Mouse (Mus musculus) MEL (cell line): ENCODE measurements around the gene Snx32. TPM values are rescaled to one million over a fixed set of nuclear protein-coding genes. Genes with fewer than 3 reads are reported as not detected.

Experiments
- DNase-seq: peaks from one replicate; pipeline ENCODE4 v3.0.0; 2011; ENCODE audit warnings: low read depth, low spot score
- H3K27ac ChIP-seq: 2 replicates; pipeline ENCODE4 v1.5.1; 2012; ENCODE audit warnings: low read depth, mild to moderate bottlenecking, control low read depth, low read length, moderate library complexity; ENCODE audit not compliant: control insufficient read depth
- H3K27me3 ChIP-seq, 2 experiments: fragments of 150-350 bp in 1 of 2; sonication (generic) in 1 of 2; 2 replicates each; pipeline ENCODE4 v1.6.1; 2012; ENCODE audit warnings: low read length in 2 of 2, mild to moderate bottlenecking in 2 of 2, improper control_type of control experiment in 1 of 2, moderate library complexity in 1 of 2; ENCODE audit not compliant: insufficient read depth in 2 of 2, control insufficient read depth in 1 of 2
- H3K36me3 ChIP-seq, 2 experiments: 2 replicates each; pipeline ENCODE4 v1.6.1; 2012 to 2014; ENCODE audit warnings: low read length in 2 of 2, improper control_type of control experiment in 1 of 2, inconsistent platforms in 1 of 2, mild to moderate bottlenecking in 1 of 2; ENCODE audit not compliant: insufficient read depth in 2 of 2, control insufficient read depth in 1 of 2
- H3K4me1 ChIP-seq, 2 experiments: fragments of 150-350 bp in 1 of 2; sonication (generic) in 1 of 2; 2 replicates each; pipeline ENCODE4 v1.6.1; 2012; ENCODE audit warnings: low read length in 2 of 2, improper control_type of control experiment in 1 of 2, mild to moderate bottlenecking in 1 of 2; ENCODE audit not compliant: insufficient read depth in 2 of 2, control insufficient read depth in 1 of 2
- H3K4me3 ChIP-seq, 2 experiments: fragments of 150-350 bp in 1 of 2; sonication (generic) in 1 of 2; 2 replicates each; pipeline ENCODE4 v1.5.1; 2012; ENCODE audit warnings: low read depth in 2 of 2, low read length in 2 of 2, mild to moderate bottlenecking in 2 of 2, moderate library complexity in 2 of 2, control low read depth in 1 of 2, improper control_type of control experiment in 1 of 2; ENCODE audit not compliant: control insufficient read depth in 1 of 2, insufficient read depth in 1 of 2
- H3K79me2 ChIP-seq: 2 replicates; pipeline ENCODE4 v1.6.1; 2012; ENCODE audit warnings: mild to moderate bottlenecking, low read length, moderate library complexity; ENCODE audit not compliant: control insufficient read depth, poor library complexity, insufficient read depth
- H3K9ac ChIP-seq: 2 replicates; pipeline ENCODE4 v1.6.1; 2012; ENCODE audit warnings: low read depth, mild to moderate bottlenecking, control low read depth, low read length, moderate library complexity; ENCODE audit not compliant: control insufficient read depth, poor library complexity, severe bottlenecking
- H3K9me3 ChIP-seq: fragments of 150-350 bp; sonication (generic); replicated peaks from 2 replicates; pipeline ENCODE4 v1.6.1; 2012; ENCODE audit warnings: mild to moderate bottlenecking, low read length, improper control_type of control experiment, moderate library complexity; ENCODE audit not compliant: insufficient read depth
- BHLHE40 ChIP-seq: IDR thresholded peaks from 2 replicates; pipeline ENCODE4 v1.6.1; 2012; ENCODE audit warnings: low read depth, mild to moderate bottlenecking, inconsistent platforms, low read length, improper control_type of control experiment, borderline replicate concordance
- CHD2 ChIP-seq: IDR thresholded peaks from 2 replicates; pipeline ENCODE4 v1.6.1; 2011; ENCODE audit warnings: low read length, improper control_type of control experiment
- CTCF ChIP-seq, 3 experiments: IDR thresholded peaks in 2 of 3; conservative IDR thresholded peaks in 1 of 3; 2 replicates each; pipeline ENCODE4 v1.5.1; 2011 to 2012; ENCODE audit warnings: low read length in 3 of 3, low read depth in 2 of 3, mild to moderate bottlenecking in 2 of 3, improper control_type of control experiment in 1 of 3, inconsistent platforms in 1 of 3, mixed read lengths in 1 of 3, moderate library complexity in 1 of 3; ENCODE audit not compliant: control insufficient read depth in 1 of 3, insufficient read depth in 1 of 3, poor library complexity in 1 of 3, severe bottlenecking in 1 of 3
- ELF1 ChIP-seq: IDR thresholded peaks from 2 replicates; pipeline ENCODE4 v1.6.1; 2014; ENCODE audit warnings: low read depth, mild to moderate bottlenecking, inconsistent platforms, low read length, improper control_type of control experiment, moderate library complexity
- HCFC1 ChIP-seq: IDR thresholded peaks from 2 replicates; pipeline ENCODE4 v1.6.1; 2012; ENCODE audit warnings: low read depth, mild to moderate bottlenecking, inconsistent platforms, low read length, improper control_type of control experiment, moderate library complexity
- KAT2A ChIP-seq: conservative IDR thresholded peaks from 2 replicates; pipeline ENCODE4 v1.6.1; 2012; ENCODE audit warnings: low read depth, low read length, improper control_type of control experiment, inconsistent platforms
- MAFK ChIP-seq: IDR thresholded peaks from 2 replicates; pipeline ENCODE4 v1.6.1; 2011; ENCODE audit warnings: low read depth, mild to moderate bottlenecking, low read length, improper control_type of control experiment, borderline replicate concordance
- MAX ChIP-seq: IDR thresholded peaks from 2 replicates; pipeline ENCODE4 v1.6.1; 2011; ENCODE audit warnings: low read length, improper control_type of control experiment
- MEF2A ChIP-seq: IDR thresholded peaks from 2 replicates; pipeline ENCODE4 v1.6.1; 2014; ENCODE audit warnings: low read depth, mild to moderate bottlenecking, inconsistent platforms, low read length, improper control_type of control experiment; ENCODE audit not compliant: poor library complexity, insufficient replicate concordance, severe bottlenecking; ENCODE audit errors: extremely low read depth
- MXI1 ChIP-seq: IDR thresholded peaks from 2 replicates; pipeline ENCODE4 v1.6.1; 2011; ENCODE audit warnings: mild to moderate bottlenecking, low read depth, low read length, improper control_type of control experiment
- MYC ChIP-seq: IDR thresholded peaks from 2 replicates; pipeline ENCODE4 v1.6.1; 2011; ENCODE audit warnings: low read depth, mild to moderate bottlenecking, low read length, improper control_type of control experiment, moderate library complexity
- NELFE ChIP-seq: IDR thresholded peaks from 2 replicates; pipeline ENCODE4 v1.6.1; 2011; ENCODE audit warnings: low read depth, low read length, improper control_type of control experiment
- POLR2A ChIP-seq, 2 experiments: IDR thresholded peaks; 2 replicates each; pipeline ENCODE4 v1.6.1; 2011 to 2012; ENCODE audit warnings: low read length in 2 of 2, mild to moderate bottlenecking in 2 of 2, control low read depth in 1 of 2, improper control_type of control experiment in 1 of 2, low read depth in 1 of 2, moderate library complexity in 1 of 2; ENCODE audit not compliant: control insufficient read depth in 1 of 2, insufficient read depth in 1 of 2, poor library complexity in 1 of 2
- POLR2AphosphoS2 ChIP-seq: IDR thresholded peaks from 2 replicates; pipeline ENCODE4 v1.6.1; 2011; ENCODE audit warnings: low read length, improper control_type of control experiment
- RAD21 ChIP-seq: IDR thresholded peaks from 2 replicates; pipeline ENCODE4 v1.6.1; 2011; ENCODE audit warnings: mild to moderate bottlenecking, low read depth, low read length, improper control_type of control experiment
- RCOR1 ChIP-seq: IDR thresholded peaks from 2 replicates; pipeline ENCODE4 v1.6.1; 2012; ENCODE audit warnings: low read depth, mild to moderate bottlenecking, inconsistent platforms, low read length, improper control_type of control experiment
- SIN3A ChIP-seq: IDR thresholded peaks from 2 replicates; pipeline ENCODE4 v1.6.1; 2012; ENCODE audit warnings: low read length, improper control_type of control experiment, inconsistent platforms
- TBP ChIP-seq: IDR thresholded peaks from 2 replicates; pipeline ENCODE4 v1.8.0; 2011; ENCODE audit warnings: low read depth, low read length, improper control_type of control experiment
- TCF12 ChIP-seq: IDR thresholded peaks from 2 replicates; pipeline ENCODE4 v1.6.1; 2014; ENCODE audit warnings: low read depth, mild to moderate bottlenecking, inconsistent platforms, low read length, improper control_type of control experiment, moderate library complexity
- UBTF ChIP-seq: IDR thresholded peaks from 2 replicates; pipeline ENCODE4 v1.6.1; 2012; ENCODE audit warnings: low read depth, mild to moderate bottlenecking, inconsistent platforms, low read length, improper control_type of control experiment, moderate library complexity, borderline replicate concordance; ENCODE audit not compliant: insufficient read depth
- USF1 ChIP-seq: IDR thresholded peaks from 2 replicates; pipeline ENCODE4 v1.6.1; 2014; ENCODE audit warnings: low read depth, mild to moderate bottlenecking, inconsistent platforms, low read length, improper control_type of control experiment, moderate library complexity
- USF2 ChIP-seq, 2 experiments: IDR thresholded peaks; 2 replicates each; pipeline ENCODE4 v1.6.1; 2011 to 2012; ENCODE audit warnings: improper control_type of control experiment in 2 of 2, low read length in 2 of 2, borderline replicate concordance in 1 of 2, inconsistent platforms in 1 of 2, low read depth in 1 of 2, mild to moderate bottlenecking in 1 of 2; ENCODE audit not compliant: insufficient read depth in 1 of 2
- ZC3H11A ChIP-seq: IDR thresholded peaks from 2 replicates; pipeline ENCODE4 v1.6.1; 2012; ENCODE audit warnings: low read depth, mild to moderate bottlenecking, inconsistent platforms, low read length, improper control_type of control experiment
- ZKSCAN1 ChIP-seq: IDR thresholded peaks from 2 replicates; pipeline ENCODE4 v1.6.1; 2012; ENCODE audit warnings: low read depth, mild to moderate bottlenecking, inconsistent platforms, low read length, improper control_type of control experiment, moderate library complexity
- ZMIZ1 ChIP-seq: IDR thresholded peaks from 2 replicates; pipeline ENCODE4 v1.6.1; 2012; ENCODE audit warnings: low read depth, mild to moderate bottlenecking, inconsistent platforms, low read length, improper control_type of control experiment, moderate library complexity
- ZNF384 ChIP-seq: IDR thresholded peaks from 2 replicates; pipeline ENCODE4 v1.6.1; 2012; ENCODE audit warnings: low read depth, mild to moderate bottlenecking, inconsistent platforms, low read length, improper control_type of control experiment
- polyA plus RNA-seq, 2 experiments: library from polyadenylated mRNA; stranded (reverse) in 1 of 2; unstranded in 1 of 2; fragments of >175 nt in 1 of 2; fragments of >200 nt in 1 of 2; gene quantifications; 2 replicates each; pipeline versions ENCODE4 v1.2.1 to v1.2.4; 2012; ENCODE audit warnings: low replicate concordance in 2 of 2, low read depth in 1 of 2; ENCODE audit not compliant: insufficient read length in 2 of 2, insufficient read depth in 1 of 2, missing spikeins in 1 of 2
- total RNA-seq: library from RNA; depleted of rRNA; stranded (reverse); fragments of 300-350 nt; gene quantifications from 2 replicates; pipeline ENCODE4 v1.2.3, GENCODE M21; 2012

The Snx32 gene
- total and polyA plus RNA-seq, 3 experiments, result 1.3 to 2.6 TPM; not detected in 1

GRCm38 (mm10) chr19:5461411-5461810, 48.9 kb downstream of the Snx32 start:
- peak overlapping the region; percentile 89; the same call in 1 of the 2 replicates for H3K9ac ChIP-seq
- H3K4me1 ChIP-seq, result peaks cover 0 to 22% of the 10 kb centered on the region in 2 experiments
- peak overlapping the region; percentile 95 to 99; a peak in 2 of 4 replicates for H3K4me3 ChIP-seq
- H3K27me3 ChIP-seq, result no peaks in the 10 kb centered on the region
- H3K36me3 ChIP-seq, result peaks cover 0 to 3% of the 10 kb centered on the region in 2 experiments; a peak in 2 of 4 replicates
- DNase-seq, result no peak
- TF ChIP-seq ZNF384 (no peak), SIN3A (no peak), USF1 (no peak), UBTF (no peak), RCOR1 (no peak), CHD2 (no peak), USF2 (IDR thresholded peaks at IDR 0.05; ENCODE audit: borderline replicate concordance in 1 of 2, insufficient read depth in 1 of 2, low read depth in 1 of 2, low read length in 2 of 2) (no peak), POLR2A (IDR thresholded peaks at IDR 0.05; ENCODE audit: control insufficient read depth in 1 of 2, insufficient read depth in 1 of 2, low read depth in 1 of 2, low read length in 2 of 2, poor library complexity in 1 of 2) (no peak), BHLHE40 (no peak), MAX (no peak), ELF1 (no peak), MEF2A (no peak), MAFK (no peak), ZKSCAN1 (no peak), HCFC1 (no peak)
- no peaks in the 10 kb centered on the region for H3K9me3 ChIP-seq
- no peak overlapping the region for H3K27ac ChIP-seq
- peaks cover 11% of the 10 kb centered on the region for H3K79me2 ChIP-seq

- Histone ChIP-seq H3K4me3 (peak within 1 kb of the TSS; percentile 95 to 99), H3K9ac (peak within 1 kb of the TSS; percentile 89), H3K9me3 (no peaks in the 10 kb centered on the region), H3K27me3 (no peaks in the 10 kb centered on the region), H3K4me1 (peaks cover 0 to 30% of the 10 kb centered on the region in 2 experiments), H3K27ac (peak within 1 kb of the TSS; percentile 83), H3K36me3 (peaks cover 0 to 5% of the 10 kb centered on the region in 2 experiments; a peak in 2 of 4 replicates), H3K79me2 (peaks cover 13% of the 10 kb centered on the region)
- TF ChIP-seq BHLHE40 (no peak), SIN3A (peak; percentile 91), NELFE (peak; percentile 91), CTCF (IDR thresholded peaks at IDR 0.05 in 2 of 3, conservative IDR thresholded peaks at IDR 0.05 in 1 of 3; ENCODE audit: control insufficient read depth in 1 of 3, insufficient read depth in 1 of 3, low read depth in 2 of 3, low read length in 3 of 3, poor library complexity in 1 of 3, severe bottlenecking in 1 of 3) (no peak), USF1 (0 out of 2 replicates have a peak, but pooled peaks have one; percentile 29), POLR2A (IDR thresholded peaks at IDR 0.05; ENCODE audit: control insufficient read depth in 1 of 2, insufficient read depth in 1 of 2, low read depth in 1 of 2, low read length in 2 of 2, poor library complexity in 1 of 2) (peak; percentile 89 to 96), UBTF (peak; percentile 89; the same call in 1 of the 2 replicates), ZMIZ1 (peak; percentile 72; the same call in 1 of the 2 replicates), ZC3H11A (no peak), POLR2AphosphoS2 (peak; percentile 93), RAD21 (no peak), KAT2A (peak; percentile 25; the same call in 1 of the 2 replicates), MXI1 (peak; percentile 88), TBP (peak; percentile 93), HCFC1 (peak; percentile 91), TCF12 (peak; percentile 76), ELF1 (peak; percentile 93), MYC (0 out of 2 replicates have a peak, but pooled peaks have one; percentile 37)
- peak; percentile 96 for DNase-seq
These were observed 49.9 kb downstream of the Snx32 start, which contains the start of gene Fibp for GRCm38 (mm10) chr19:5460465-5460911. Gene Fibp (plus strand): TSS chr19:5460615.
